In genomic region chr9:21852128-21853091, GRCm38 (mm10) we compare ENCODE assay signal across 8 mouse cellular contexts. TPM values are rescaled to one million over a fixed set of nuclear protein-coding genes. Genes with fewer than 3 reads are reported as not detected.
DNase-seq lines count a peak whose midpoint lies in the region; ATAC-seq lines count a peak whose summit lies in the region.

TSS of gene Dock6 (minus strand) at chr9:21852635.

- no peaks in the 10 kb centered on the region for H3K9me3 ChIP-seq in hindbrain, embryonic 15.5 days

- H3K9ac ChIP-seq in hindbrain, embryonic 15.5 days, result peak within 1 kb of the TSS; percentile 37

- H3K27ac ChIP-seq in hindbrain, embryonic 15.5 days (replicated peaks), result peak within 1 kb of the TSS; percentile 50

- WGBS in hindbrain, embryonic 15.5 days, result under 1% methylated on average over 67 of the region's 68 CpGs

- H3K4me2 ChIP-seq in hindbrain, embryonic 15.5 days, result peak within 1 kb of the TSS; percentile 74

- H3K4me3 ChIP-seq in hindbrain, embryonic 15.5 days, result peak within 1 kb of the TSS; percentile 52

- peaks cover 16% of the 10 kb centered on the region for H3K4me1 ChIP-seq in hindbrain, embryonic 15.5 days (replicated peaks)

- no peaks in the 10 kb centered on the region for H3K27me3 ChIP-seq in hindbrain, embryonic 15.5 days

- peak; percentile 88 for ATAC-seq in hindbrain, embryonic 15.5 days (ENCODE audit: low FRiP score, low read depth)

- DNase-seq in T-cell, adult 2 months (ENCODE audit: low spot score), result peak; percentile 80
- peak; percentile 34 to 48 for DNase-seq in cerebellum, postnatal 36 days
- peak; percentile 80 for DNase-seq in gastrocnemius, adult 18-20 months (ENCODE audit: low spot score)
- DNase-seq in left cerebral cortex, adult 11 months (ENCODE audit: low spot score), result peak; percentile 63
- peak; percentile 91 for DNase-seq in lung, postnatal 36 days
- peak; percentile 94 for DNase-seq in retina, embryonic 14.5 days (ENCODE audit: low spot score)
- peak; percentile 89 for DNase-seq in thymus, postnatal 4 days

- no peaks in the 10 kb centered on the region for H3K36me3 ChIP-seq in hindbrain, embryonic 15.5 days

RNA-seq across cellular contexts. Expression of gene Dock6, which starts in this region (rescaled TPM):
- total RNA-seq in gastrocnemius, adult 18-20 months (2021), result 1 to 10 TPM; 7.4 to 8.7 TPM
- polyA plus RNA-seq in hindbrain, embryonic 15.5 days (2015; fragmentation: Nextera tagmentation; extraction: Ambion mirVana), result 16.4 and 21.2 TPM in 2 replicates

Comparison
In these comparisons a context has a peak if more than half of its experiments do, and no peak if none do; other contexts are left out.
1. Peak in every context shown above with its lines: DNase-seq, ATAC-seq, H3K4me3 ChIP-seq and H3K27ac ChIP-seq.
2. DNase-seq: peak in every context shown above with its lines; median percentile 94 in retina, embryonic 14.5 days; 91 in lung, postnatal 36 days; 89 in thymus, postnatal 4 days; 80 in T-cell, adult 2 months; 80 in gastrocnemius, adult 18-20 months; 63 in left cerebral cortex, adult 11 months; 41 in cerebellum, postnatal 36 days.